Mouse (Mus musculus): Measurements from ENCODE around the gene Neb. TPM values are rescaled to one million over a fixed set of nuclear protein-coding genes. Genes with fewer than 3 reads are reported as not detected.

The Neb gene
- polyA plus RNA-seq, 1 experiment from 2014 or later: 2.2 TPM

GRCm38 (mm10) chr2:52272146-52272545 lies 106.1 kb downstream of the Neb start:
- H3K9ac ChIP-seq (ENCODE audit: low read length): no peak overlapping the region
- no peak overlapping the region for H3K4me2 ChIP-seq (ENCODE audit: low read length)
- no peak for ATAC-seq (ENCODE audit: insufficient number of reproducible peaks, insufficient read depth, low FRiP score, low read depth)
- H3K9me3 ChIP-seq (ENCODE audit: control insufficient read depth, low read length): no peaks in the 10 kb centered on the region
- no peaks in the 10 kb centered on the region for H3K27me3 ChIP-seq (ENCODE audit: control insufficient read depth, insufficient read depth, low read length)
- WGBS: 43% methylated on average over 1 of the region's 1 CpGs
- H3K36me3 ChIP-seq (ENCODE audit: control insufficient read depth, insufficient read depth, low read length): no peaks in the 10 kb centered on the region
- H3K27ac ChIP-seq (replicated peaks in 1 of 2; ENCODE audit: control insufficient read depth in 1 of 2, insufficient read depth in 1 of 2, low read depth in 2 of 2, low read length in 2 of 2): peak overlapping the region in 1 of 2 experiments; percentile 33; a peak in 1 of 4 replicates
- H3K4me3 ChIP-seq (ENCODE audit: control insufficient read depth in 1 of 2, insufficient read depth in 1 of 2, low read depth in 1 of 2, low read length in 2 of 2): no peak overlapping the region
- no peaks in the 10 kb centered on the region for H3K4me1 ChIP-seq (ENCODE audit: control insufficient read depth in 2 of 2, insufficient read depth in 2 of 2, low read length in 2 of 2)

DNA sequence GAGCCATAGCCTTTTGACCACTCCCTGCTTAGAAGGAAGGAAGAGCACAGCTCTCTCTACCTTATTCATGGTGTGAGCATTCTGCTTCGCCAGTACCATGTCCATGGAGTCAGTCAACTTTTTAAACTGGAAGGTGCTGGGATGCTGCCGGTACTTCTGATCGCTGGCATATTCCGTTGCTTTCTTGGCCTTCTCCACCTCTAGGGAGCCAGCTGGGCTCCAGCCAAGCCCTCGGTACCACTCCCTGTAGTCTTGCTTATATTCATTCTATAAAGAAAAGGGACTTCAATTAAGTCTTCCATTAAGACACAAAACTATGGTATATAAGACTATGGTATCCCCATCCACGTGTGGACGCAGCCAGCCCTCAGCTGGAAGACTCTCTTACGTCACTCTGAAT lies 107.4 kb downstream of the Neb start:
- H3K9me3 ChIP-seq (ENCODE audit: control insufficient read depth, low read length): no peaks in the 10 kb centered on the region
- H3K27me3 ChIP-seq (ENCODE audit: control insufficient read depth, insufficient read depth, low read length): no peaks in the 10 kb centered on the region
- 91% methylated on average over 8 of the region's 8 CpGs for WGBS
- no peak overlapping the region for H3K9ac ChIP-seq (ENCODE audit: low read length)
- no peaks in the 10 kb centered on the region for H3K4me1 ChIP-seq (ENCODE audit: control insufficient read depth in 2 of 2, insufficient read depth in 2 of 2, low read length in 2 of 2)
- H3K4me2 ChIP-seq (ENCODE audit: low read length): no peak overlapping the region
- no peak for ATAC-seq (ENCODE audit: insufficient number of reproducible peaks, insufficient read depth, low FRiP score, low read depth)
- no peaks in the 10 kb centered on the region for H3K36me3 ChIP-seq (ENCODE audit: control insufficient read depth, insufficient read depth, low read length)
- no peak overlapping the region for H3K27ac ChIP-seq (replicated peaks in 1 of 2; ENCODE audit: control insufficient read depth in 1 of 2, insufficient read depth in 1 of 2, low read depth in 2 of 2, low read length in 2 of 2)
- H3K4me3 ChIP-seq (ENCODE audit: control insufficient read depth in 1 of 2, insufficient read depth in 1 of 2, low read depth in 1 of 2, low read length in 2 of 2): no peak overlapping the region

GRCm38 (mm10) chr2:52262149-52262548 lies 116.1 kb downstream of the Neb start:
- 17% methylated on average over 2 of the region's 2 CpGs for WGBS

GRCm38 (mm10) chr2:52252037-52252436 lies 126.2 kb downstream of the Neb start:
- ATAC-seq (ENCODE audit: insufficient number of reproducible peaks, insufficient read depth, low FRiP score, low read depth): no peak

More at GRCm38 (mm10) chr2:52262149-52262548, 116.1 kb downstream of the Neb start:
- Histone ChIP-seq H3K4me3 (ENCODE audit: control insufficient read depth in 1 of 2, insufficient read depth in 1 of 2, low read depth in 1 of 2, low read length in 2 of 2) (no peak overlapping the region), H3K27ac (replicated peaks in 1 of 2; ENCODE audit: control insufficient read depth in 1 of 2, insufficient read depth in 1 of 2, low read depth in 2 of 2, low read length in 2 of 2) (no peak overlapping the region), H3K4me1 (ENCODE audit: control insufficient read depth in 2 of 2, insufficient read depth in 2 of 2, low read length in 2 of 2) (no peaks in the 10 kb centered on the region), H3K36me3 (ENCODE audit: control insufficient read depth, insufficient read depth, low read length) (no peaks in the 10 kb centered on the region), H3K9ac (ENCODE audit: low read length) (no peak overlapping the region), H3K4me2 (ENCODE audit: low read length) (no peak overlapping the region), H3K9me3 (ENCODE audit: control insufficient read depth, low read length) (no peaks in the 10 kb centered on the region), H3K27me3 (ENCODE audit: control insufficient read depth, insufficient read depth, low read length) (no peaks in the 10 kb centered on the region)
- ATAC-seq (ENCODE audit: insufficient number of reproducible peaks, insufficient read depth, low FRiP score, low read depth): no peak

GRCm38 (mm10) chr2:52248316-52248826 lies 129.9 kb downstream of the Neb start:
- ATAC-seq (ENCODE audit: insufficient number of reproducible peaks, insufficient read depth, low FRiP score, low read depth): no peak
- H3K9me3 ChIP-seq (ENCODE audit: control insufficient read depth, low read length): no peaks in the 10 kb centered on the region
- no peaks in the 10 kb centered on the region for H3K4me1 ChIP-seq (ENCODE audit: control insufficient read depth in 2 of 2, insufficient read depth in 2 of 2, low read length in 2 of 2)
- 79% methylated on average over 9 of the region's 9 CpGs for WGBS
- no peak overlapping the region for H3K27ac ChIP-seq (replicated peaks in 1 of 2; ENCODE audit: control insufficient read depth in 1 of 2, insufficient read depth in 1 of 2, low read depth in 2 of 2, low read length in 2 of 2)
- H3K27me3 ChIP-seq (ENCODE audit: control insufficient read depth, insufficient read depth, low read length): no peaks in the 10 kb centered on the region
- H3K4me2 ChIP-seq (ENCODE audit: low read length): no peak overlapping the region
- no peak overlapping the region for H3K9ac ChIP-seq (ENCODE audit: low read length)
- H3K36me3 ChIP-seq (ENCODE audit: control insufficient read depth, insufficient read depth, low read length): no peaks in the 10 kb centered on the region
- no peak overlapping the region for H3K4me3 ChIP-seq (ENCODE audit: control insufficient read depth in 1 of 2, insufficient read depth in 1 of 2, low read depth in 1 of 2, low read length in 2 of 2)

More at GRCm38 (mm10) chr2:52252037-52252436, 126.2 kb downstream of the Neb start:
- no peak overlapping the region for H3K9ac ChIP-seq (ENCODE audit: low read length)
- no peak overlapping the region for H3K4me2 ChIP-seq (ENCODE audit: low read length)
- H3K4me3 ChIP-seq (ENCODE audit: control insufficient read depth in 1 of 2, insufficient read depth in 1 of 2, low read depth in 1 of 2, low read length in 2 of 2): no peak overlapping the region
- no peaks in the 10 kb centered on the region for H3K4me1 ChIP-seq (ENCODE audit: control insufficient read depth in 2 of 2, insufficient read depth in 2 of 2, low read length in 2 of 2)
- 48% methylated on average over 1 of the region's 1 CpGs for WGBS
- H3K27ac ChIP-seq (replicated peaks in 1 of 2; ENCODE audit: control insufficient read depth in 1 of 2, insufficient read depth in 1 of 2, low read depth in 2 of 2, low read length in 2 of 2): no peak overlapping the region
- no peaks in the 10 kb centered on the region for H3K9me3 ChIP-seq (ENCODE audit: control insufficient read depth, low read length)
- no peaks in the 10 kb centered on the region for H3K27me3 ChIP-seq (ENCODE audit: control insufficient read depth, insufficient read depth, low read length)
- no peaks in the 10 kb centered on the region for H3K36me3 ChIP-seq (ENCODE audit: control insufficient read depth, insufficient read depth, low read length)

- 85% methylated on average over 5 of the region's 5 CpGs for WGBS
- no peak overlapping the region for H3K4me2 ChIP-seq (ENCODE audit: low read length)
- no peaks in the 10 kb centered on the region for H3K36me3 ChIP-seq (ENCODE audit: control insufficient read depth, insufficient read depth, low read length)
- H3K4me3 ChIP-seq (ENCODE audit: control insufficient read depth in 1 of 2, insufficient read depth in 1 of 2, low read depth in 1 of 2, low read length in 2 of 2): no peak overlapping the region
- H3K27ac ChIP-seq (replicated peaks in 1 of 2; ENCODE audit: control insufficient read depth in 1 of 2, insufficient read depth in 1 of 2, low read depth in 2 of 2, low read length in 2 of 2): no peak overlapping the region
- no peak overlapping the region for H3K9ac ChIP-seq (ENCODE audit: low read length)
- ATAC-seq (ENCODE audit: insufficient number of reproducible peaks, insufficient read depth, low FRiP score, low read depth): no peak
- H3K4me1 ChIP-seq (ENCODE audit: control insufficient read depth in 2 of 2, insufficient read depth in 2 of 2, low read length in 2 of 2): no peaks in the 10 kb centered on the region
- H3K9me3 ChIP-seq (ENCODE audit: control insufficient read depth, low read length): no peaks in the 10 kb centered on the region
- no peaks in the 10 kb centered on the region for H3K27me3 ChIP-seq (ENCODE audit: control insufficient read depth, insufficient read depth, low read length)
These were observed 133.2 kb downstream of the Neb start for GRCm38 (mm10) chr2:52245091-52245490.

GRCm38 (mm10) chr2:52242691-52243090 lies 135.6 kb downstream of the Neb start:
- H3K4me2 ChIP-seq (ENCODE audit: low read length): no peak overlapping the region
- H3K9ac ChIP-seq (ENCODE audit: low read length): no peak overlapping the region
- H3K4me3 ChIP-seq (ENCODE audit: control insufficient read depth in 1 of 2, insufficient read depth in 1 of 2, low read depth in 1 of 2, low read length in 2 of 2): no peak overlapping the region
- no peaks in the 10 kb centered on the region for H3K27me3 ChIP-seq (ENCODE audit: control insufficient read depth, insufficient read depth, low read length)
- H3K4me1 ChIP-seq (ENCODE audit: control insufficient read depth in 2 of 2, insufficient read depth in 2 of 2, low read length in 2 of 2): no peaks in the 10 kb centered on the region
- H3K9me3 ChIP-seq (ENCODE audit: control insufficient read depth, low read length): no peaks in the 10 kb centered on the region
- no peaks in the 10 kb centered on the region for H3K36me3 ChIP-seq (ENCODE audit: control insufficient read depth, insufficient read depth, low read length)
- H3K27ac ChIP-seq (replicated peaks in 1 of 2; ENCODE audit: control insufficient read depth in 1 of 2, insufficient read depth in 1 of 2, low read depth in 2 of 2, low read length in 2 of 2): no peak overlapping the region
- no peak for ATAC-seq (ENCODE audit: insufficient number of reproducible peaks, insufficient read depth, low FRiP score, low read depth)
- 80% methylated on average over 1 of the region's 1 CpGs for WGBS

DNA sequence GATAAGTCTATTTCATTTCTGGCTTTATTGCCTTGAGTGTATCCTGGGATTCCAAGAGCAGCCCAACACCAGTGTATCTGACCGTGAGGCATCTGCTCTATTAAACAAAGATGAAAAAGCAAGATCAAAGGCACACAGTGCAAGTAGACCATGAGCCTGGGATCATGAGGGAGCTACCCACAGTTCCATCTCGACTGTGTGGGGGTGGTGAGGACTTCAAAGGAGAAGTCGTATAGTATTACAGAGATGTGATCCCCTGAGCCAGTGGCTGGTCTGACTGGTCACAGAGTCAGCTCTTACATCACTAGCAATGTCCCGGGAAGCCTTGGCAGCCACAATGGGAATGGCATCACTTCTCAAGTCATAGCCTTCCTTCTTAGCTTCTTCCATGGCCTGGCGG lies 140.4 kb downstream of the Neb start:
- WGBS: 66% methylated on average over 5 of the region's 5 CpGs
- no peak overlapping the region for H3K4me2 ChIP-seq (ENCODE audit: low read length)

More for the DNA sequence above, 140.4 kb downstream of the Neb start:
- H3K4me1 ChIP-seq (ENCODE audit: control insufficient read depth in 2 of 2, insufficient read depth in 2 of 2, low read length in 2 of 2): no peaks in the 10 kb centered on the region
- H3K27ac ChIP-seq (replicated peaks in 1 of 2; ENCODE audit: control insufficient read depth in 1 of 2, insufficient read depth in 1 of 2, low read depth in 2 of 2, low read length in 2 of 2): no peak overlapping the region
- no peak overlapping the region for H3K9ac ChIP-seq (ENCODE audit: low read length)
- no peak overlapping the region for H3K4me3 ChIP-seq (ENCODE audit: control insufficient read depth in 1 of 2, insufficient read depth in 1 of 2, low read depth in 1 of 2, low read length in 2 of 2)
- no peaks in the 10 kb centered on the region for H3K36me3 ChIP-seq (ENCODE audit: control insufficient read depth, insufficient read depth, low read length)
- no peaks in the 10 kb centered on the region for H3K27me3 ChIP-seq (ENCODE audit: control insufficient read depth, insufficient read depth, low read length)
- no peak for ATAC-seq (ENCODE audit: insufficient number of reproducible peaks, insufficient read depth, low FRiP score, low read depth)
- no peaks in the 10 kb centered on the region for H3K9me3 ChIP-seq (ENCODE audit: control insufficient read depth, low read length)

Data from heart, embryonic 14.5 days (tissue).